Mouse (Mus musculus) embryonic facial prominence, embryonic 12.5 days (tissue): ENCODE measurements around the gene Plod2. TPM values are rescaled to one million over a fixed set of nuclear protein-coding genes. Genes with fewer than 3 reads are reported as not detected.

Source experiments
- ATAC-seq: fragments of 200-750 bp; cut with Nextera tagmentation; 2 replicates; pipeline ENCODE4 v1.8.0; 2017; ENCODE audit not compliant: insufficient number of reproducible peaks, insufficient read depth, low FRiP score, low TSS enrichment
- H3K27ac ChIP-seq: fragments of 300-500 bp; sonication (generic); 2 replicates; pipeline ENCODE4 v1.5.1; 2016; ENCODE audit warnings: mild to moderate bottlenecking
- H3K27me3 ChIP-seq: fragments of 300-500 bp; sonication (generic); 2 replicates; pipeline ENCODE4 v1.6.1; 2016; ENCODE audit warnings: mild to moderate bottlenecking, moderate library complexity
- H3K36me3 ChIP-seq: fragments of 300-500 bp; sonication (generic); 2 replicates; pipeline ENCODE4 v1.6.1; 2016; ENCODE audit warnings: mild to moderate bottlenecking
- H3K4me1 ChIP-seq: fragments of 300-500 bp; sonication (generic); 2 replicates; pipeline ENCODE4 v1.6.1; 2016
- H3K4me2 ChIP-seq: fragments of 300-500 bp; sonication (generic); replicated peaks from 2 replicates; pipeline ENCODE4 v1.6.1; 2016; ENCODE audit warnings: mild to moderate bottlenecking, moderate library complexity
- H3K4me3 ChIP-seq: fragments of 300-500 bp; sonication (generic); 2 replicates; pipeline ENCODE4 v1.5.1; 2016; ENCODE audit warnings: mild to moderate bottlenecking
- H3K9ac ChIP-seq: fragments of 300-500 bp; sonication (generic); 2 replicates; pipeline ENCODE4 v1.6.1; 2016; ENCODE audit warnings: mild to moderate bottlenecking, moderate library complexity
- H3K9me3 ChIP-seq: fragments of 300-500 bp; sonication (generic); 2 replicates; pipeline ENCODE4 v1.6.1; 2016; ENCODE audit warnings: mild to moderate bottlenecking, moderate library complexity
- WGBS: fragments of 180-500 bp; shearing (Covaris S2); methylation state at CpG from one replicate; pipeline ENCODE4 v1.1.7; 2016; 5-methylcytosine and 5-hydroxymethylcytosine counted together
- polyA plus RNA-seq: library from polyadenylated mRNA; unstranded; fragments of >200 nt; fragmentation: Nextera tagmentation; extraction: Ambion mirVana; gene quantifications from 2 replicates; pipeline ENCODE4 v1.2.1, GENCODE M21; 2016

Gene Plod2
- polyA plus RNA-seq, 1 experiment from 2014 or later = 61.0 TPM

DNA sequence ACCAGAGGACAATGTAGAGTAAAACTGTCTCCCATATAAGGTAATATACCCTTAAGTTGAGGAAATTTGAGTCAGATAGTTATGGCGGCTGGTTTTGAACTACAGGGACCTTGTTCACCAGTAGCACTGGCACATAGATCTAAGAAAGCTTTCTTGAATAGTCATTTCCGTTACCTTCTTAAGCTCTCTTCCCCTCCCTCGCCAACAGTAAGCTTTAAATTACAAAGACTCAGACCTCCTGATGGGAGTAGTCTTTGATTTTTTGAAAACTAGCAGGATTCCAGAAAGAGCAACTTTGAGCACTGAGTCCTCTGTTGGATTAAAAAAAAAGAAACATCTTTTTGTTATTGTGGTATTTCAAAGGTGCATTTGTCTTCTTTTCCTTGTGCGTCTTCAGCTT lies 61.5 kb downstream of the Plod2 start:
- Histone ChIP-seq H3K9me3 (no peaks in the 10 kb centered on the region), H3K4me3 (no peak overlapping the region), H3K4me2 (no peak overlapping the region), H3K27me3 (no peaks in the 10 kb centered on the region), H3K36me3 (peaks cover 13% of the 10 kb centered on the region), H3K27ac (no peak overlapping the region), H3K9ac (no peak overlapping the region), H3K4me1 (no peaks in the 10 kb centered on the region)
- 69% methylated on average over 4 of the region's 4 CpGs for WGBS
- ATAC-seq = no peak

DNA sequence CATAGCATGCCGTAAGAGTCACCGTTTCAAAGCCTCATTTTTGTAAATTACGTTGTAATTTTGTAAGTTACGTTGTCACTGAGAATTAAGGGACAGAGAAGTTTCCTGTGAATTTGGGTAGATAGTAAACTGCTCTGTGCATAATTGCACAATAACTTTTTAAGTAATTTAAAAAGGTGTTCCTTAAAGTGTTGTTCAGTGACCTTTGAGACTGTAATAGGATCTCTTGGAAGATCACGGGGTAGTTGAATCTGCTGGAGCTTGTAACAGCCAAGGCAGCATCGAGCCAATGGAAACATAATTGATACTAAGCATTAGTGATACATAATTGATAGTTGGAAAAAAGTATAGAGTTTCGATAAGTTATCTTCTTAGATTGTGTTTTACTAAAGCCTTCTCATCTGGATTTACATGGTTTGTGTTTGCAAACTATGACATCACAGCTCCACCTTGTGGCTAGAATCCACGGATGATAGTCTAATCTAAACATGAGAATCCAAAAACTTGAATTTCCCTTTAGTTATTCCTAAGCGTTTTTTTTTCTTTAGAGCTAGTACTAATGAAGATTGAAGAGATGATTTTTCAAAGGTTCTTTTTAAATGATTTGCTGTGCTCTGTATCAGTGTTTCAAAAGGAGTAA lies 68.7 kb downstream of the Plod2 start:
- H3K4me3 ChIP-seq = no peak overlapping the region
- no peaks in the 10 kb centered on the region; the same call in 1 of the 2 replicates for H3K36me3 ChIP-seq
- WGBS = 45% methylated on average over 9 of the region's 9 CpGs
- no peaks in the 10 kb centered on the region for H3K27me3 ChIP-seq
- H3K9me3 ChIP-seq = no peaks in the 10 kb centered on the region
- no peak for ATAC-seq
- no peaks in the 10 kb centered on the region for H3K4me1 ChIP-seq
- no peak overlapping the region for H3K4me2 ChIP-seq
- no peak overlapping the region for H3K27ac ChIP-seq
- H3K9ac ChIP-seq = no peak overlapping the region

DNA sequence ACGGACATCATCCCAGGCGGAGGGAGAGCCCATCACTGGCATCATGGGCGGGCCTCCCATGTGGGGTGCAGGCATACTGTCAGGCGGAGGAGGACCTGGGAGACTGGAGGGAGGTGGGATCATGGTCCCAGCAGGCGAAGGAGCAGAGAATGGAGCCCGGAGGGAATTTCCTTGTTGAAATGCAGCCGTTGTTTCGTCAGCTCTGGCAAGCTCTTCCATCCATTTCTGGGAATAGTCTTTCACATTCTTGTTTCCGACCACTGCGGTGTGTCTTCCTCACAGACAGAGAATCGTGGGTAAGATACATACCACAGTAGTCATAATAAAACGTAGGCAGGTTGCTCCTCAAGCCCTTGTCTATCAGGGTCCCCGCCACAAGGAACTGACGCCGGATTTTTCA lies 70.6 kb downstream of the Plod2 start:
- no peak overlapping the region for H3K4me2 ChIP-seq
- H3K9me3 ChIP-seq = no peaks in the 10 kb centered on the region
- 90% methylated on average over 15 of the region's 15 CpGs for WGBS
- no peaks in the 10 kb centered on the region for H3K4me1 ChIP-seq
- no peak overlapping the region for H3K9ac ChIP-seq
- no peak for ATAC-seq
- H3K36me3 ChIP-seq = no peaks in the 10 kb centered on the region
- H3K27me3 ChIP-seq = no peaks in the 10 kb centered on the region
- H3K27ac ChIP-seq = no peak overlapping the region
- no peak overlapping the region for H3K4me3 ChIP-seq

DNA sequence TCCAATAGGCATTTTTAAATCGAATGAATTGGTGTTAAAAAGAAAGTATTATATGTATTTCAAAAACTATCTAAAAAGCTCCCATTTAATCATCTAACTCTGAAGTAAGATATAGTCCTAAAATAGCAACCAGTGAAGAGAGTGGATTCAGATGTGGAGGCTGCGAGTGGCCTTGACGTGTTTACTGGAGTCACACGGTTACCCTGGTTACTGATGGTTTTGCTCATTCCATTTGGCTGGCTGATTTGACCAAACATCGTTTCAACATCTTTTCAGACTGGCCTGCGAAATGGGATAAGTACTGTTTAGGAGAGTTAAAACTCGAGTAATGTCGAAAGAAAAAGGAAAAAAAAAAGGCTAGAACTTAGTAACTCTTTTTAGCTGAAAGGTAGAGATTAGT lies 71.2 kb downstream of the Plod2 start:
- H3K4me3 ChIP-seq = no peak overlapping the region
- H3K4me1 ChIP-seq = no peaks in the 10 kb centered on the region
- no peak overlapping the region for H3K4me2 ChIP-seq
- H3K27me3 ChIP-seq = no peaks in the 10 kb centered on the region
- no peaks in the 10 kb centered on the region for H3K9me3 ChIP-seq
- WGBS = 74% methylated on average over 8 of the region's 8 CpGs
- no peak for ATAC-seq
- H3K27ac ChIP-seq = no peak overlapping the region
- no peaks in the 10 kb centered on the region for H3K36me3 ChIP-seq
- no peak overlapping the region for H3K9ac ChIP-seq

DNA sequence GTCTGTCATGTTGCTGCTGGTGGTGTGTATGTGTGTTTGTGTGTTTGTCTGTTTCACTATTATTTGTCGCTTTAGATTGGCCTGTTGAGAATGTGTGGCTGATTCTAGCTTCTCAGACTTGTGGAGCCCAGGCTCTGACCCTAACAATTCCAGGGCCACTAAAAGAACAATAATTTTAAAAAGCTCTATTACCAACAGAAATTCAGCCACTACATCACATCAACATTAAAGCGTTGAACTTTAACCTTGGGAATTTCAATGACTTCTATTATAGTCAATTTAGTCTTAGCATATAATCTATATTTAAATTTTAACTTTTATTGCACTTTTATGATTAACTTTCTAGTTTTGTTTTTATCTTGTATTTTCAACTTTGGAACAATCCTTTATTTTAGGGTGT lies 74.4 kb downstream of the Plod2 start:
- no peak for ATAC-seq
- Histone ChIP-seq H3K27ac (no peak overlapping the region), H3K9ac (no peak overlapping the region), H3K4me1 (no peaks in the 10 kb centered on the region), H3K9me3 (no peaks in the 10 kb centered on the region), H3K4me3 (no peak overlapping the region), H3K4me2 (no peak overlapping the region), H3K27me3 (no peaks in the 10 kb centered on the region), H3K36me3 (no peaks in the 10 kb centered on the region)
- 92% methylated on average over 2 of the region's 2 CpGs for WGBS

DNA sequence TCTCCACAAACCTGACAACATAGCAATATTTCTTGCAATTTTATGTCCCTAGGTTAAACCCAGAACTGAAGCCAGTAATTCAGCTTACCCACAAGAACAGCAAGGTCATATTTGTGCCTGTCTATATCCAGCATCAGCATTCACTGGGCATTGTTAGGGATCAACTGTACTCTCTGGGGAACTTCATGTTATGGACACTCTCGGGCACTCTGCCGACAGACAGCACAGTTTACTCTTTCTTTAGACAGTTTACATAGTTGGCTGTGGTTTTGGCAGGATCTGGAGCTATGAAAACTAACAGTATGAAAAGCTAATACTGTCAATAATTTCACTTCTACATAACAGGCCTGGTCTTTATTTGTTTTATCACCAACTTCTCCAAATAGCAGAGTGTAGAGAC lies 75.4 kb downstream of the Plod2 start:
- Histone ChIP-seq H3K9me3 (no peaks in the 10 kb centered on the region), H3K27ac (no peak overlapping the region), H3K4me1 (no peaks in the 10 kb centered on the region), H3K4me2 (no peak overlapping the region), H3K27me3 (no peaks in the 10 kb centered on the region), H3K9ac (no peak overlapping the region), H3K36me3 (no peaks in the 10 kb centered on the region), H3K4me3 (no peak overlapping the region)
- ATAC-seq = no peak
- WGBS = 62% methylated on average over 2 of the region's 2 CpGs

DNA sequence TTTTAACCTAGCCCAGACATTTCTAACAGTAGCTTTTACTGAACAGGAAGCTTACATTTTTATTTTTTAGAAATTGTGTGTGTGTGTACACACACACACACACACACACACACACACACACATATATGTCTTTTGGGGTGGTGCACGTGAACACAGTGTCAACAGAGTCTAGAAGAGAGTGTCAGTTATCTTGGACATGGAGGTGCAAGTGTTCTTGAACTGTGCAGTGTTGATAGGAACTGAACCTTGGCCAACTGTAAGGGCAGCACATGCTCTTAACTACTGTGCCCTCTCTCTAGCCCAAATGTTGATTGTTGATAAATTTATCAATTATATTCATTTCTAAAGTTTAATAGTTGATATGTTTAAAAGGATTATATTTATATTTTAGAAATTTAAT lies 78.1 kb downstream of the Plod2 start:
- H3K4me3 ChIP-seq = no peak overlapping the region
- no peak for ATAC-seq
- no peaks in the 10 kb centered on the region for H3K9me3 ChIP-seq
- no peak overlapping the region for H3K4me2 ChIP-seq
- no peaks in the 10 kb centered on the region for H3K27me3 ChIP-seq
- H3K36me3 ChIP-seq = no peaks in the 10 kb centered on the region
- WGBS = 48% methylated on average over 1 of the region's 1 CpGs
- H3K9ac ChIP-seq = no peak overlapping the region
- no peaks in the 10 kb centered on the region for H3K4me1 ChIP-seq
- no peak overlapping the region for H3K27ac ChIP-seq

DNA sequence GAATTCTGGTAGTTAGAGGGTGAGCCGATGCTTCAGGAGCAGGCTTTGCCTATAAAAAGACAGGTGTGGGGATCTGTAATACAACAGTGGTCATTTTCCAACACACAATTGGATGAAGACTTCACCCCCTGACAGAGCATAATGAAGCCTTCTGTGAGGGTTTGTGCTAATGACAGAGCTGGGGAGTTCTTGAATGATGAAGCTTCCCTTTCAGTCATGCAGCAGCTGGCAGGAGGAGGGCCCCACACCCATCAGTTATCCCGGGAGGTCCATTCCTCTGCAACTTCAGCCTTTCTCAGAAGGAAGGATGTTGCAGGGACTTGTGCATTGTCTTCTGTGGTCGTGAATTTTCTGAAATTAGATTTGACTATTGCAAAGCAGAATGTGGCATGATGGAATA lies 79.2 kb downstream of the Plod2 start:
- no peaks in the 10 kb centered on the region for H3K36me3 ChIP-seq
- H3K9ac ChIP-seq = no peak overlapping the region
- no peak overlapping the region for H3K27ac ChIP-seq
- no peak overlapping the region for H3K4me3 ChIP-seq
- H3K4me1 ChIP-seq = no peaks in the 10 kb centered on the region
- 71% methylated on average over 3 of the region's 3 CpGs for WGBS
- no peaks in the 10 kb centered on the region for H3K27me3 ChIP-seq
- ATAC-seq = no peak
- H3K4me2 ChIP-seq = no peak overlapping the region
- no peaks in the 10 kb centered on the region for H3K9me3 ChIP-seq

DNA sequence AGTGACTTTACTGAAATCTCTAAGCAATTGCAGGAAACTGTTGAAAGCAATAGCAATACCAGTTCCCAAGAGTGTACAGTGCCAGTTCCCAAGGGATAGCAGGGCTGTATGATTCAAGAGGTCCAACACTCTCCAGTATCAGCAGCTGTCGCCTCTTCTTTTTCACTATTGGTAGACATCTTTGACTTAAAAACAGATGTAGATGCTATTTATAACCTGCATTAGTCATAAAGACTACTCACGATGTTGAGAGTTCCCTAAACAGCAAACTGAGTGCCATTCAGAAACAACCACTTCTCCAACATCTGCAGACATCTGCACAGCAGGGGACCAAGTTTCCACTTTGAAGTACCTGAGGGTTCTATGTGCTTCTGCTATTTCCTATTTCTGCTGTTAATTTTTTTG lies 79.9 kb downstream of the Plod2 start:
- no peaks in the 10 kb centered on the region for H3K27me3 ChIP-seq
- H3K4me3 ChIP-seq = no peak overlapping the region
- no peak for ATAC-seq
- H3K36me3 ChIP-seq = no peaks in the 10 kb centered on the region
- no peaks in the 10 kb centered on the region for H3K4me1 ChIP-seq
- H3K9me3 ChIP-seq = no peaks in the 10 kb centered on the region
- no peak overlapping the region for H3K4me2 ChIP-seq
- no peak overlapping the region for H3K9ac ChIP-seq
- 67% methylated on average over 2 of the region's 2 CpGs for WGBS
- no peak overlapping the region for H3K27ac ChIP-seq

DNA sequence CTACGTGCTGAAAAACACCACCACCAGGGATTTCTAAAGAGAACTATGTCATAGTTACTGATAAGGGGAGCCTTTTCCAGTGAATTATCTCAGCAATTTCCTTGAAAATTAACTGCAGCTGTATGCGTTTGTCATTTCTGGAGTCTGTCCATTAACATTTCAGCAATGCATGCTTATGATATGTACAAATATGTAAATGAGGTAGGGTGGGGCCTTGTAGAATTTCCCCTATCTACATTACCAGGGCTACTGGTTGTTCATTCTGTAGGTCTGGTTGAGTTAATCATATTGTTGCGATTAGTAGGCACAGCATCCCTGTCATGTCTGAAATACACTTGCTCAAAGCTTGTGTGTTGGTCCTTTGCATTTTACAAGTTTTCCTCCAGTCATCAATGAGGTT lies 92.8 kb downstream of the Plod2 start:
- Histone ChIP-seq H3K9me3 (no peaks in the 10 kb centered on the region), H3K27me3 (no peaks in the 10 kb centered on the region), H3K27ac (no peak overlapping the region), H3K9ac (no peak overlapping the region), H3K4me1 (no peaks in the 10 kb centered on the region), H3K4me3 (no peak overlapping the region), H3K36me3 (no peaks in the 10 kb centered on the region), H3K4me2 (no peak overlapping the region)
- ATAC-seq = no peak
- 73% methylated on average over 3 of the region's 3 CpGs for WGBS

DNA sequence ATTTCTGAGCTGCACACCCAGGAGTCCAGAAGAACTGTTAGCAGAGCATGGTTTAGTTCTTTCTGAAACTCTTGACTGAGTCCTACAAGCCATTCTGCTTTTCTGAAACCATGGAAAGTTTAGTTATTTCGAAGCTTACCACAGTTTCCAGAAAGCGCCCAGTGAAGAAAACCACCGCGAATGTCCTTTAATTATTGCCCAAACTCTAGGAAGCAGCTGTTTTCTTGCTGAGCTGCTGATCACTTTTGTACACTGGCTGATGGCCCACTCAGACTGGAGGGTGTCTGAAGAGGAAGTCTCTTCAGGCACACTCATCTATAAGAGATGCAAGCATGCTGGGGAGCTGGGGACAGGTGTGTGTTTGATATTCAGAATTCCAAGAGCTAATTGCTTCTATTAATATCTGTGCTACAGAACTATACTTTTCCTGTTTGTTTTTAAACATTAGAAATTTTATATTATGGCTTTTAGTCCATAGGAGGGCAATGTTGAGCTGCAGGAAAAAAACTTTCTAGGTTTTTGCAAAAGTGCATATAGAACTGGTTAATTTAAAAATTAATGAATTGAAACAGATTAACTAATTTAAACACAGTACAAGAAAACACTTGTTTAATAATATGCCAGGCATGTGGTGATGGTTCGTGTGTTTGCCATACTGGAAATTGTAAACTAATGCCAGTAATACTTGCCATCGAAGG lies 97.3 kb downstream of the Plod2 start:
- WGBS = 85% methylated on average over 6 of the region's 6 CpGs
- Histone ChIP-seq H3K4me2 (no peak overlapping the region), H3K9ac (no peak overlapping the region), H3K27ac (no peak overlapping the region), H3K27me3 (no peaks in the 10 kb centered on the region), H3K4me1 (no peaks in the 10 kb centered on the region), H3K36me3 (no peaks in the 10 kb centered on the region), H3K9me3 (no peaks in the 10 kb centered on the region), H3K4me3 (no peak overlapping the region)
- ATAC-seq = no peak

DNA sequence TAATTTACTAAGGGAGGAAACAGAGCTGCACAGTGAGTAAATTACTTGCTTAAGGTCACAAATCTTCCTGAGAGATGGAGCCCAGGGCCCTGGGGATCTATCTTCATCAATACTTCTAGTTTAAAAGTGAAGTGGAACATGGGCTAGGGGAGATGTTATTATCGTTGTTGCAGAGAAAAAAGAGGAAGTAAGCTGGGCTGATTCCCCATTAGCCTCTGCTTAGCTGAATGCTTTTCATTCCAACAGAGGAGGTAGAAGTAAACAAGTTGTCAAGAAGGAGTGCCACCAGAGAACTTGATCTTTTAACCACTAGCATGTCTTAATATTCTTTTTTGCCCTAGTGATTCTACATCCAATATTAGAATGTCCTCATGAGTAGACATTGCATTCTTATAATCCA lies 99.7 kb downstream of the Plod2 start:
- no peak overlapping the region for H3K4me3 ChIP-seq
- H3K36me3 ChIP-seq = no peaks in the 10 kb centered on the region
- H3K27me3 ChIP-seq = no peaks in the 10 kb centered on the region
- no peak overlapping the region for H3K9ac ChIP-seq
- H3K4me1 ChIP-seq = no peaks in the 10 kb centered on the region
- no peak for ATAC-seq
- no peaks in the 10 kb centered on the region for H3K9me3 ChIP-seq
- H3K27ac ChIP-seq = no peak overlapping the region
- 48% methylated on average over 1 of the region's 1 CpGs for WGBS
- no peak overlapping the region for H3K4me2 ChIP-seq
